Comparison of ENCODE assay signal across 8 mouse cellular contexts in the genomic region with DNA sequence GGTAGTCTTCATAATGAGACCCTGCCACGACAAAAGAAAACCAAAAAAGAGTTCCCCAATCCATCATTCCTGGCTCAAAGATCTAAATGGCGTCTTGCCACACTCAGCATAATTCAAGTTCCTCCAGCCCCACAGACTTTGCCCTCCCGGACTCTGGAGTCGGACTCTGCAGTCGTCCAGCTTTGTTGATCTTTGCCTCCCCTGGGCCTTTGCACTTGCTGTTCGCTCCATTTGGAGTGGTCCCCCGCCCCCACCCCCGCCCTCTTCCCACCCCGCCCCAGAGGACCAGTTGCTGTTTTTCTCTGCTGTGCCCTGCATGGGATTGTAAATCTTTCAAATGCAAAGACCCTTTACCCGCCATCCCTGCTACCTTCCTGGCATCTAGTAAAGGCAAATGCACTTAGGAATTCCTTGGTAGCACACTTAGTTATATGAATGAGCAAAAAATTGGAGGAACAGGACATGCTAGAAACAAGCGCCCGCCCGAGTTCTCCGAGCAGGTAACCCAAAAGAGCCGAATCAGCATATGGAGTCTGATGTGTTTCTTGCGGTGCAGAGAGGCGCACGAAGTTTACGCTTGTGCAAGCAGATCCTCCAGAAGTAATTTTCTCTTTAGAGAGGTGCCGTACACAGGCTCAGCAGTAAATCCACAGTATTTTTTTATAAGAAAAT. TPM values are rescaled to one million over a fixed set of nuclear protein-coding genes. Genes with fewer than 3 reads are reported as not detected.
A peak's percentile ranks its signal among the peaks of the same experiment; 100 is the strongest.
DNase-seq lines count a peak whose midpoint lies in the region; ATAC-seq and TF ChIP-seq lines count a peak whose summit lies in the region.

No protein-coding gene starts in this region.

- no peak overlapping the region for H3K4me3 ChIP-seq in thymus, adult 2 months (ENCODE audit: control insufficient read depth, insufficient read depth, low read length)
- H3K4me3 ChIP-seq in intestine, embryonic 14.5 days (ENCODE audit: low read depth, low read length) = 0 out of 2 replicates have a peak overlapping the region, but pooled peaks have one; percentile 1
- H3K4me3 ChIP-seq in liver, embryonic 11.5 days (ENCODE audit: low read depth, low read length) = no peak overlapping the region

- H3K4me1 ChIP-seq in thymus, adult 2 months (replicated peaks; ENCODE audit: control insufficient read depth, insufficient read depth, low read length) = peaks cover 4% of the 10 kb centered on the region; the same call in 1 of the 2 replicates
- no peaks in the 10 kb centered on the region; the same call in 1 of the 2 replicates for H3K4me1 ChIP-seq in intestine, embryonic 14.5 days (replicated peaks; ENCODE audit: control insufficient read depth, insufficient read depth, low read length)
- H3K4me1 ChIP-seq in liver, embryonic 11.5 days (replicated peaks; ENCODE audit: control insufficient read depth, insufficient read depth, low read length) = peaks cover 6% of the 10 kb centered on the region; the same call in 1 of the 2 replicates

- WGBS in thymus, adult 2 months = 80% methylated on average over 20 of the region's 20 CpGs
- WGBS in intestine, embryonic 14.5 days = 38% methylated on average over 20 of the region's 20 CpGs
- WGBS in liver, embryonic 11.5 days = 45% methylated on average over 20 of the region's 20 CpGs

- peak overlapping the region; percentile 34; the same call in 1 of the 2 replicates for H3K27ac ChIP-seq in thymus, adult 2 months (ENCODE audit: control insufficient read depth, insufficient read depth, low read length)
- no peak overlapping the region for H3K27ac ChIP-seq in intestine, embryonic 14.5 days (ENCODE audit: low read depth)
- no peak overlapping the region for H3K27ac ChIP-seq in liver, embryonic 11.5 days (ENCODE audit: low read depth, low read length)

- H3K4me2 ChIP-seq in intestine, embryonic 14.5 days (ENCODE audit: low read length) = peak overlapping the region; percentile 37
- peak overlapping the region; percentile 47; the same call in 1 of the 2 replicates for H3K4me2 ChIP-seq in liver, embryonic 11.5 days

- H3K9me3 ChIP-seq in intestine, embryonic 14.5 days (ENCODE audit: control insufficient read depth, low read length) = no peaks in the 10 kb centered on the region
- no peaks in the 10 kb centered on the region for H3K9me3 ChIP-seq in liver, embryonic 11.5 days (ENCODE audit: control insufficient read depth, low read length)

- no peak for ATAC-seq in intestine, embryonic 14.5 days (replicated peaks; ENCODE audit: low FRiP score, low TSS enrichment, low read depth)
- ATAC-seq in liver, embryonic 11.5 days (replicated peaks; ENCODE audit: low FRiP score) = no peak
- no peak for ATAC-seq in erythroid progenitor cell, adult 5-6 weeks (replicated peaks; ENCODE audit: low FRiP score, poor library complexity, severe bottlenecking)
- no peak for ATAC-seq in monocyte, adult 5-6 weeks (replicated peaks; ENCODE audit: insufficient number of reproducible peaks, low FRiP score, low TSS enrichment, poor library complexity, severe bottlenecking)

- no peaks in the 10 kb centered on the region for H3K36me3 ChIP-seq in thymus, adult 2 months (ENCODE audit: control insufficient read depth, insufficient read depth, low read length)
- H3K36me3 ChIP-seq in intestine, embryonic 14.5 days (ENCODE audit: control insufficient read depth, insufficient read depth, low read length) = no peaks in the 10 kb centered on the region
- no peaks in the 10 kb centered on the region for H3K36me3 ChIP-seq in liver, embryonic 11.5 days (ENCODE audit: control insufficient read depth, insufficient read depth, low read length)

- no peak for TF ChIP-seq POLR2A in thymus, adult 2 months (IDR thresholded peaks at IDR 0.05; ENCODE audit: control insufficient read depth, extremely low read depth, insufficient read depth, low read length, poor library complexity)

- no peaks in the 10 kb centered on the region for H3K27me3 ChIP-seq in thymus, adult 2 months (ENCODE audit: control insufficient read depth, insufficient read depth, low read length)
- no peaks in the 10 kb centered on the region for H3K27me3 ChIP-seq in intestine, embryonic 14.5 days (replicated peaks; ENCODE audit: control insufficient read depth, insufficient read depth, low read length)
- no peaks in the 10 kb centered on the region for H3K27me3 ChIP-seq in liver, embryonic 11.5 days (replicated peaks; ENCODE audit: control insufficient read depth, insufficient read depth, low read length)

- DNase-seq in thymus, adult 2 months = no peak
- no peak for DNase-seq in thymus, adult 18-20 months
- DNase-seq in intestine, embryonic 14.5 days (ENCODE audit: low spot score) = no peak
- no peak for DNase-seq in liver, embryonic 11.5 days (ENCODE audit: low spot score)
- DNase-seq in urinary bladder, adult 2 months (ENCODE audit: low spot score) = no peak
- DNase-seq in cerebellum, adult 9-10 months = no peak

- no peak overlapping the region for H3K9ac ChIP-seq in intestine, embryonic 14.5 days (ENCODE audit: low read length)
- H3K9ac ChIP-seq in liver, embryonic 11.5 days (ENCODE audit: low read depth, low read length) = no peak overlapping the region

- no peak for TF ChIP-seq CTCF in thymus, adult 2 months (IDR thresholded peaks at IDR 0.05; ENCODE audit: borderline replicate concordance, control insufficient read depth, extremely low read depth, insufficient read depth, low read length, poor library complexity)

RNA-seq across cellular contexts. Expression of a gene that starts 54.9 kb away (rescaled TPM):
- 6.2 TPM in 2 replicates for polyA plus RNA-seq in thymus, adult 2 months (2012; rRNA removed)
- 17.9 and 18.8 TPM in 2 replicates for polyA plus RNA-seq in intestine, embryonic 14.5 days (2014; fragmentation: Nextera tagmentation; extraction: Ambion mirVana)
- 19.3 and 21.3 TPM in 2 replicates for polyA plus RNA-seq in liver, embryonic 11.5 days (2014; fragmentation: Nextera tagmentation; extraction: Ambion mirVana)
- 8.5 and 11.4 TPM in 2 replicates for polyA plus RNA-seq in urinary bladder, adult 2 months (2012; rRNA removed)
- total RNA-seq in erythroid progenitor cell, adult 5-6 weeks (2015; ENCODE audit: low replicate concordance) = 5.0 and 7.2 TPM in 2 replicates
- 4.1 and 5.6 TPM in 2 replicates for total RNA-seq in erythroid progenitor cell, adult 5-6 weeks (2017; ENCODE audit: low replicate concordance)
- 36.6 to 52.3 TPM (median 38.8 TPM) in 3 replicates for total RNA-seq in monocyte, adult 5-6 weeks (2017)
